Mouse (Mus musculus) brown adipose tissue, adult 24 weeks (tissue): ENCODE data around the gene Ift122. TPM values are rescaled to one million over a fixed set of nuclear protein-coding genes. Genes with fewer than 3 reads are reported as not detected.

Experiments
- H3K27ac ChIP-seq: fragments of 200-500 bp; replicated peaks from 2 replicates; pipeline ENCODE4 v1.5.1; 2012; ENCODE audit warnings: low read depth, mild to moderate bottlenecking, low read length
- H3K4me1 ChIP-seq: fragments of 200-500 bp; 2 replicates; pipeline ENCODE4 v1.6.1; 2012; ENCODE audit warnings: low read length, mixed read lengths; ENCODE audit not compliant: control insufficient read depth, insufficient read depth, insufficient read length
- H3K4me3 ChIP-seq: fragments of 200-500 bp; 2 replicates; pipeline ENCODE4 v1.5.1; 2012; ENCODE audit warnings: low read depth, mild to moderate bottlenecking, low read length, moderate library complexity; ENCODE audit not compliant: insufficient read depth
- polyA plus RNA-seq: library from polyadenylated mRNA; stranded (reverse); fragments of >200 nt; gene quantifications from 2 replicates; pipeline ENCODE4 v1.2.4, GENCODE M21; 2012; ENCODE audit not compliant: missing spikeins, insufficient read depth, insufficient read length

The Ift122 gene
- polyA plus RNA-seq, 1 experiment = 3.7 TPM

- H3K4me3 ChIP-seq = no peak overlapping the region
These were observed 62.6 kb downstream of the Ift122 start for GRCm38 (mm10) chr6:115915601-115916445.

DNA sequence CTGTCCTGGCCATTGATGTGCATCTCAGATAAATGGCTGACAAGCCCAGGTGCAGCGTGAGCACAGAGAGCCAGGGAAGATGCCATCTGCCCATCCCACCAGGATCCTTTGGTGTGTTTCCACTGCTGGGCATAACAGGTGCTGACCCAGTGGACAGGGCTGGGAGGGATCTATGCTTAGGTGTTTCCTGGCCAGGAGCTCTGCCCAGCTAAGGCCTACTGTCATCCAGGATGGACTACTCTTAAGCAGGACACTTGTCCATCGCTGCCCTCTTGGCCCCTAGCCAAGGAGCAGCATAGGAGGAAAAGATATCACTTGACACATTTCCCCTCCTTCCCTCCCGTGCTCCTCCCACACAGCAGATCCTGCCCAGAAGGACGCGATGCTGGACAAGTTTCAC lies 63.3 kb downstream of the Ift122 start:
- Histone ChIP-seq H3K27ac (no peak overlapping the region), H3K4me1 (peaks cover 40% of the 10 kb centered on the region), H3K4me3 (no peak overlapping the region)

More at GRCm38 (mm10) chr6:115915601-115916445, 62.6 kb downstream of the Ift122 start:
- H3K27ac ChIP-seq = no peak overlapping the region
- peaks cover 46% of the 10 kb centered on the region for H3K4me1 ChIP-seq

DNA sequence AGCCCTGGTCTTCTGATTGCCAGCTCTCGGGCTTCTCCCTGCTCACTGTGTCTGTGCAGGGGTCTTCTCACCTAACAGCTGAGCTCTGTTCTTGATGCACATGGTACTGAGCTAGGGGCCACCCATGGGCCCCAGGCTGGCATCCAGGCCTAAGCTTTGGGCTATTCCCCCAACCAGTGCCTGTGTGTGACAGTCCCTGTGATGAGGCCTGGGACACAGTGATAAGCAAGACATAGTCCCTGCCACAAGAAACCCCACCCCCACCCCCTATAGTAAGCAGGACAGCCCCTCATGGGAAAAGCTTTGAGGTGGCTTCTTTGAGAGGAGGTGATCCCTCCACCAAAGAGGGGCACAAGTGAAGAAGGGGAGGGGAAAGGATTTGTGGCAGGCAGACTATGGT lies 65.3 kb downstream of the Ift122 start:
- Histone ChIP-seq H3K4me3 (no peak overlapping the region), H3K27ac (no peak overlapping the region), H3K4me1 (peaks cover 26% of the 10 kb centered on the region)

DNA sequence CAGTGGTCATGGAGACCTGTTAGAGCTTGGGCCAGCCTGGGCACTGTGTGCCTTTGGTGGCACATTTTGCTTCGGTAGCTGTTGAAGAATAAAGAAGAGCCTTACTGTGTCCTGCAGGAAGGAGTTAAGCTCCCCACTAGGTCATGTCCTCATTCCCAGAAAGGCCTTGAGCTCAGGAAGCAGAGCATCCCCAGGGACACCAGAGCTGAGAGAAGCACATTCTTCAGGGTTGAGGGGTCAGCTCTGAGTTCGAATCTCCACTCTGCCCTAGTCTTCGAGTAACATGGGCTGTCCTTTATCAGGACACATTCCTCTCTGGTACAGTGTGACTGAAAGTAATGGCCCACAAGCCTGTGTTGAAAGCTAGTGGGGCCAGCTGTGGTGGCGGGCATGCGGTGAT lies 66.6 kb downstream of the Ift122 start:
- Histone ChIP-seq H3K4me3 (no peak overlapping the region), H3K4me1 (peaks cover 26% of the 10 kb centered on the region), H3K27ac (0 out of 2 replicates have a peak overlapping the region, but pooled peaks have one; percentile 26)

GRCm38 (mm10) chr6:115924829-115925228 lies 71.6 kb downstream of the Ift122 start:
- H3K4me3 ChIP-seq = no peak overlapping the region
- H3K27ac ChIP-seq = no peak overlapping the region
- peaks cover 13% of the 10 kb centered on the region for H3K4me1 ChIP-seq

- no peak overlapping the region for H3K4me3 ChIP-seq
- no peak overlapping the region for H3K27ac ChIP-seq
- peaks cover 5% of the 10 kb centered on the region; the same call in 1 of the 2 replicates for H3K4me1 ChIP-seq
These were observed 73.1 kb downstream of the Ift122 start for GRCm38 (mm10) chr6:115926416-115926815.

DNA sequence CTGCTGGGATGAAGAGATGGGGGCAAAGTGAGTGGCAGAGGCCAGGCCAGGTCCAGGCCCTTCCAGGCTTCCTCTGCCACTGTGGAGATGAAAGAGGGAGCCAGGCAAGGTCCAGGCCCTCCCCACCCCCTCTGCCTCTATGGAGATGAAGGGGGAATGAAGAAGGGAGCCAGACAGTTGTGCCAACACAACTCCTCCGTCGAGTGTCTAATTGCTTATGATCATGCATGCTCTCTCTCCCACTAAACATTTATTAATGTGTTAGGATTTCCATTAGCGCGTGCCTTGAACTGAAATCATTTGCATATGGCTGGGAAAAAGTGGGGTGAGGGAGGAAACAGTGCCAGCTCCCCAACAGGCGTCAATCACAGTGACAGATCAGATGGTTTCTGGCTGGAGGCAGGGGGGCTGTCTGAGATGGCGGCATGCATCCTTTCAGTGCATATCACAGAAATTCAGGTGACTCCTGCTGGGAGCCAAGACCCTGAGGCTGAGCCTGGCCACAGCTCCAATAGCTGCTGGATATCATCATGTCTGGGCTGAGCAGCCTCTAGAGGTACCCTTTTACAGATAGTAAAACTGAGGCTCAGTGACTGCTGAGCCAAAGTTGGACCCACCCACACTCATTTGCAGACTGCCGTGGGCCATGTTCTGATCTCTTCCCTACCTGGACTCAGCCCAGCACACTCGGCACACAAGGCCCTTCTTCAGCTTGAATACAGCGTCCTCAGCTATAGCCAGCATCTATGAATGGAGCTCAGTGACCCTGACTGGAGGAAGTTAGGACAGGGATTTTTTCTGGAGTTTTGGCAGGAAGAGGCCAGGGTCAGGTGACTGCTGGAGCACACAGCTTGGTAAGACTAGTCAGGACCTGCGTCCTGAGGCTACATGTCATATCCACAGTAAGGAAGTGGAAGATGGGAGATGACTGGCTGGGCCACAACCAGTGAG lies 74.3 kb downstream of the Ift122 start:
- H3K4me3 ChIP-seq = no peak overlapping the region
- H3K27ac ChIP-seq = no peak overlapping the region
- peaks cover 5% of the 10 kb centered on the region; the same call in 1 of the 2 replicates for H3K4me1 ChIP-seq

GRCm38 (mm10) chr6:115930018-115930417 lies 76.7 kb downstream of the Ift122 start:
- Histone ChIP-seq H3K4me3 (no peak overlapping the region), H3K27ac (no peak overlapping the region), H3K4me1 (peaks cover 5% of the 10 kb centered on the region; the same call in 1 of the 2 replicates)

GRCm38 (mm10) chr6:115931639-115932038 lies 78.4 kb downstream of the Ift122 start, which contains the start of gene Rho:
Gene Rho, plus strand, starts transcription at chr6:115931748.
- H3K27ac ChIP-seq = no peak within 1 kb of the TSS
- no peak within 1 kb of the TSS for H3K4me3 ChIP-seq
- peaks cover 5% of the 10 kb centered on the region; the same call in 1 of the 2 replicates for H3K4me1 ChIP-seq

DNA sequence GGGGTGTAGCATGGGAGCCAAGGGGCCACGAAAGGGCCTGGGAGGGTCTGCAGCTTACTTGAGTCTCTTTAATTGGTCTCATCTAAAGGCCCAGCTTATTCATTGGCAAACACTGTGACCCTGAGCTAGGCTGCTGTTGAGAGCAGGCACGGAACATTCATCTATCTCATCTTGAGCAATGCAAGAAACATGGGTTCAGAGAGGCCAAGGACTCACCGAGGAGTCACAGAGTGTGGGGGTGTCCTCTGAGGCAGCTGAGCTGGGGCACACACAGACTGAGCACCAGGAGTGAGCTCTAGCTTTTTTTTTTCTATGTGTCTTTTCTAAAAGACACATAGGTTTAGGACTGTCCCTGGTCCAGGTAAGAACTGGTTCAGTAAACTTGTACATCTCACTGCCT lies 79.1 kb downstream of the Ift122 start:
- Histone ChIP-seq H3K4me3 (no peak overlapping the region), H3K4me1 (peaks cover 5% of the 10 kb centered on the region; the same call in 1 of the 2 replicates), H3K27ac (no peak overlapping the region)

DNA sequence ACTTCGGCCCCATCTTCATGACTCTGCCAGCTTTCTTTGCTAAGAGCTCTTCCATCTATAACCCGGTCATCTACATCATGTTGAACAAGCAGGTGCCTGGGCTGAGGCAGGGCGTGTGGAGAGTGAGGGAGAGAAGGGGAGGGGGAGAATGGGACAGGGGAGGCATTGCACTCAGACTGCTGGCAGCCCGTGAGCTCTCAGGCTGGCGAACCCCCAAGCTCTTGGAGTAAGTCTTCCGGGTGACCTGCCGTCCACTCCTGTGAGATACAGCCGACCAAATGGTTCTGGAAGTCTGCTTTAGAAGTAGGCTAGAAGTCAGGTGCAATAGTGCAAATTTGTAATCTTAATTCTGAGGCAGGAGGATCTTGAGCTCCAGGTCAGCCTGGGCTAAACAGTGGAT lies 82.3 kb downstream of the Ift122 start:
- Histone ChIP-seq H3K27ac (no peak overlapping the region), H3K4me3 (no peak overlapping the region), H3K4me1 (no peaks in the 10 kb centered on the region)

DNA sequence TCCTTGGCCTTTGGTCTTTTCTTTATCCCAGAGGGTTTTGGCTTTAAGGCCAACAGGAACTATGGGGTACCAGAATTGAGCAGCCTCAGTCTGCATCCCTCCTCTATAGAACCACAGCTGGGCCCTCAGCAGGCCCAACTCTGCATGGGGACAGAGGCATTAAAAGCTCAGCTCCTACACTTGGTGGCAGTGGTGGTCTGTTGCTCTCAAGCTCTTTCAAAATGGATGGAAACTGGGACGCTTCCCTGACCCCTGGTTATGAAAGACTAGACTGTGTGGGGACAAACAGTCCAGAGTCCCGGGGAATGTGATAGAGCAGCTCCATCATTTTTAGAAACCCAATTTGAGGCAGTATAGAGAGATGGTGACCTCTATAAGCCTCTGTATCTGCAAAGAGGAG lies 84.7 kb downstream of the Ift122 start:
- Histone ChIP-seq H3K4me3 (no peak overlapping the region), H3K4me1 (peaks cover 3% of the 10 kb centered on the region; the same call in 1 of the 2 replicates), H3K27ac (no peak overlapping the region)

DNA sequence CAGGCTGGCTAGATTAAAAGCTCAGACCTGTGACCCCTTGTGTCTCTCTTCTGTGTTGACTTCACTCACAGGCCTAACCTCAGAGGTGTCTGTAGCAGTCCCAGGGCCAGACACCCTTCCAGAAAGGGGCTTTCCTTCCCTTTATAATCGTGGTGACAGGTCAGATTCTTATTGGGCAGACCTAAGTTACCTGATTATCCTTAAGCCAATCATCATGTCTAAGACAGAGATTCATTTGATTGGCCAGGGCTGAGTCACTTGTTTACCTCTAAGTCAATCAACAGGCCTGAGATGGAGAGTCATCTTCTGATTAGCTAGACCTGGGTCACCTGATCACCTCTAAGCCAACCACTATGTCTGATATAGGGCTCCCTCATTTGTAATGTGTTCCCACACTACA lies 85.5 kb downstream of the Ift122 start:
- Histone ChIP-seq H3K27ac (no peak overlapping the region), H3K4me1 (peaks cover 8% of the 10 kb centered on the region), H3K4me3 (no peak overlapping the region)

GRCm38 (mm10) chr6:115940603-115941002 lies 87.3 kb downstream of the Ift122 start:
- H3K27ac ChIP-seq = no peak overlapping the region
- H3K4me3 ChIP-seq = no peak overlapping the region
- H3K4me1 ChIP-seq = peaks cover 8% of the 10 kb centered on the region

DNA sequence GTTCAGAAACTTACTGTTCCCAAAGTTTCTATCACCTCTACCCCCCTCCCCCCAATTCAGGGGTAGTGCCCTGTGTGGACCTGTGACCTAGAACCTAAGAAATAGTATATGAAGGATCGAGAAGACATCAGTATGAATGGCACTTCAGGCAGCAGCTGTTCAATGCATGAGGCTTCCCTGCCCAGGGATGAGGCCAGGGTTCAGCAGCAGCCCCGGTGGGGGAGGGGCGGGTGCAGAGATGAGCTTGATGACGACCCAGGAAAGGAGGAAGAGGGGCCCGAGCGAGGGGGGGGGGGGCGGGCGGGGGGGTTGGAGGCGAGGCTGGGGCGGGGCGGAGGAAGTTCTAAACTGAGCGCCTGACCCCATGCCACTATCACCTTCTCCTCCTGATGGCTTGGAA lies 87.9 kb downstream of the Ift122 start:
- H3K27ac ChIP-seq = no peak overlapping the region
- peaks cover 8% of the 10 kb centered on the region for H3K4me1 ChIP-seq
- no peak overlapping the region for H3K4me3 ChIP-seq
